In genomic region chr12:73964291-73965281, GRCm38 (mm10) we compare ENCODE assay signal across 8 mouse cellular contexts. TPM values are rescaled to one million over a fixed set of nuclear protein-coding genes. Genes with fewer than 3 reads are reported as not detected.
A peak's percentile ranks its signal among the peaks of the same experiment; 100 is the strongest.
DNase-seq lines count a peak whose midpoint lies in the region; ATAC-seq and TF ChIP-seq lines count a peak whose summit lies in the region.

Gene Snapc1, plus strand, starts transcription at chr12:73964481.

- no peaks in the 10 kb centered on the region for H3K27me3 ChIP-seq in Patski
- H3K27me3 ChIP-seq in hindbrain, embryonic 13.5 days: no peaks in the 10 kb centered on the region

- H3K4me2 ChIP-seq in hindbrain, embryonic 13.5 days: peak within 1 kb of the TSS; percentile 87

- peak within 1 kb of the TSS; percentile 89 for H3K9ac ChIP-seq in hindbrain, embryonic 13.5 days

- H3K4me1 ChIP-seq in hindbrain, embryonic 13.5 days (replicated peaks): peaks cover 18% of the 10 kb centered on the region

- H3K27ac ChIP-seq in hindbrain, embryonic 13.5 days: peak within 1 kb of the TSS; percentile 87

- CTCF ChIA-PET in Patski (lab: Charles Lee): interaction anchor here (1.8 kb wide), 1 partner anchor 12 kb away, joined by 4 read pairs; no protein-coding TSS in a partner anchor

- in situ Hi-C loops in Patski (cut with MboI; ENCODE audit: low pct_unique_long_range_greater_than_20kb): no loop called here

- peak; percentile 71 for DNase-seq in Patski (ENCODE audit: low read depth, low spot score)
- DNase-seq in cerebellum, postnatal 14 days: peak; percentile 98 to 99
- peak; percentile 95 to 96 for DNase-seq in frontal cortex, postnatal 14 days (ENCODE audit: low spot score in 2 of 2)
- peak; percentile 94 to 95 for DNase-seq in layer of hippocampus, postnatal 25 days (ENCODE audit: extremely low spot score in 1 of 2, low spot score in 1 of 2)
- DNase-seq in lung, postnatal 25 days (ENCODE audit: low spot score): peak; percentile 97
- peak; percentile 98 for DNase-seq in retina, embryonic 14.5 days (ENCODE audit: low spot score)
- DNase-seq in thymus, postnatal 4 days: peak; percentile 98

- H3K9me3 ChIP-seq in hindbrain, embryonic 13.5 days: no peaks in the 10 kb centered on the region

- peak; percentile 99 for ATAC-seq in Patski
- ATAC-seq in hindbrain, embryonic 13.5 days (ENCODE audit: low FRiP score): peak; percentile 99

- TF ChIP-seq CTCF in Patski (IDR thresholded peaks at IDR 0.05): no peak

- POLR2A ChIA-PET in Patski (lab: Charles Lee): no interaction called here

- H3K4me3 ChIP-seq in hindbrain, embryonic 13.5 days: peak within 1 kb of the TSS; percentile 87

- peaks cover 20% of the 10 kb centered on the region for H3K36me3 ChIP-seq in hindbrain, embryonic 13.5 days

- 1% methylated on average over 60 of the region's 60 CpGs for WGBS in hindbrain, embryonic 13.5 days

RNA-seq across cellular contexts. Expression of gene Snapc1, which starts in this region (rescaled TPM):
- polyA plus RNA-seq in Patski (2021): 16.5 TPM
- polyA plus RNA-seq in hindbrain, embryonic 13.5 days (2015; fragmentation: Nextera tagmentation; extraction: Ambion mirVana): 34.4 and 39.0 TPM in 2 replicates
- total RNA-seq in layer of hippocampus, postnatal 25 days (2021): 10 to 100 TPM; 31.4 to 36.7 TPM

Comparison
In these comparisons a context has a peak if more than half of its experiments do, and no peak if none do; other contexts are left out.
1. Peak in every context shown above with its lines: DNase-seq, ATAC-seq, H3K4me3 ChIP-seq and H3K27ac ChIP-seq.